Mouse (Mus musculus): ENCODE results near the gene Muc3a.
A peak's percentile ranks its signal among the peaks of the same experiment; 100 is the strongest.

The Muc3a gene

DNA sequence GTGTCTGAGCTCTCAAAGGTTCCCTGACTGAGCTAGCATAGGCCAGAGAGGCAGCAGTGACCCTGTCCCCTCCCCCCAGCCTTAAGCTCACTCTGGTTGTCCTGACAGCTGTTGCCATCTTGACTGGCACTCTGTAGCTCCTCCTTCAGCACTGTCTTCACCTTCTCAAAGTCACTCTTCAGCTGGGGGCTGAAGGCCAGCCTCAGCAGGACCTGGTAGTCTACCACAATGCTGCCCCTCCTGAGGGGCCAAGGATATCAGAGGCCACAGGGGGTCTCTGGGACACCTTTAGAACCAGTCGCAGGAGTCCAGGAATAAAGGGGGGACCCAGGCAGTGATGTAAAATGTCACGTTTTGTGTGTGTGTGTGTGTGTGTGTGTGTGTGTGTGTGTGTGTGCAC lies at the start of gene Muc3a:
Gene Muc3a, minus strand, starts transcription at position 101 of the 400 bp plus-strand sequence.
- no peak for DNase-seq (ENCODE audit: low spot score in 2 of 2)

DNA sequence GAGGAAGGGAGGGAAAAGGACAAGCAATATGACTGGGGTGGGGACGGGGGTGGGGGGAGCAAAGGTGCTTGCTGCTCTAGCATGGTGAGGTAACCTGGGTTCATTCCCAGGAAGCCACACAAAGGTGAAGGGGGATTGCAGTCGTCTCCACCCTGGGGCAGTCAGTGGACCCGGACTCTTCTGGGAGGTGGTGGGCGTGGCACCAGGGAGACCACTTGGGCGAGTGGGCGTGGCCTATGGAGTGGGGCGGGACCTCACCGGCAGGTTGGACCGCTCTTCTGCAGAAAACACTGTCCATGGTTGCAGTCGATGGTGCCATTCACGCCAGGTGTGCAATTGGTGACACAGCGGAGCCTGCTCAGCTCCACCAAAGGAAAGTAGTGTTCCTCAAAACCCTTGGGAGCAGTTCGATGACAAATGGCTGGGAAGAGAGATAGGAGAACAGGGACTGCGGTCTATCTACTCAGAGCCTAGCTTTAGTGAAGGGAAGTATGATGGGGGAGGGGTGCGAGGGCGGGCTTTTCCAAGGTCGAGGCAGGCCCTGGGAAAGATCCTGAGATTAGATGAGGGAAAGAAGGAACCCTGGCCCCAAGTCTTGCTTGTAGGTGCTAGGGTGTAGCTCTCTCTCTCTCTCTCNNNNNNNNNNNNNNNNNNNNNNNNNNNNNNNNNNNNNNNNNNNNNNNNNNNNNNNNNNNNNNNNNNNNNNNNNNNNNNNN lies 917 bp downstream of the Muc3a start:
- no peak for DNase-seq (ENCODE audit: low spot score in 2 of 2)

DNA sequence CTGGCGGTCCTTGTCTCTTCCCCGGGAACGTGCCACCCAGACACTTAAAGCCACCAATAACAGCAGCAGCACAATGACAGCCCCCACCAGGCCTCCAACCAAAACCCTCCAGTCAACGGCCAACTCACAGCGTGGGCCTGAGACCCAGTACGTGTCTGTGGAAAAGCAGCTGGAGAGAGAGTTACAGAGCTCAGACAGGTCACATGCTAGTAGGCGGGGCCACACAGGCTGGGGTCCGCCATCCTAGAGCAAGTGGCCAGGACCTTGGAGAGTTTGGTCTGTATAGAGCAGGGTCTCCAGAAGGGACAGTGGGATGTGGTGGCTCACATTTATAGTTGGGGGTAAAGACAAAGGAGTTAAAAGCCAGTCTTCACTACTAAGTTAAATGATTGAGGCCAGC lies 1.5 kb downstream of the Muc3a start:
- DNase-seq (ENCODE audit: low spot score in 2 of 2) = no peak

DNA sequence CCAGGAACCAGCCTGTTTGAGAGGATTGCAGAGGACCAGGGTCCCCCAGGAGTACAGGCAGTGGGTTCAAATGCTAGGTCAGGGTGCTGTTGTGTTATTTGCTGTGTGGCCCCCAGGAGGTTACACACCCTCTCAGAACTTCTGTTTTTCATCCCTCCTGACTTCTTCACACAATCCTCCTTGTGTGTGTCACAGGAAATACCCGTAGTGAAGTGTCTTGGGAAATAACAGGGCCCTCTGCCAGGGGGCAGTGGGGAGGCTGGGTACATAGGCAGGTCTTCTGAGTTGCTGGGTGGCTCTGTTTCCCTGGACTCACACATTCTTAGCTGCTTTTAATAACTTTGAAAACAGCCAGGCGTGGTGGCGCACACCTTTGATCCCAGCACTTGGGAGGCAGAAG lies 6.9 kb downstream of the Muc3a start:
- DNase-seq (ENCODE audit: low spot score in 2 of 2) = no peak

DNA sequence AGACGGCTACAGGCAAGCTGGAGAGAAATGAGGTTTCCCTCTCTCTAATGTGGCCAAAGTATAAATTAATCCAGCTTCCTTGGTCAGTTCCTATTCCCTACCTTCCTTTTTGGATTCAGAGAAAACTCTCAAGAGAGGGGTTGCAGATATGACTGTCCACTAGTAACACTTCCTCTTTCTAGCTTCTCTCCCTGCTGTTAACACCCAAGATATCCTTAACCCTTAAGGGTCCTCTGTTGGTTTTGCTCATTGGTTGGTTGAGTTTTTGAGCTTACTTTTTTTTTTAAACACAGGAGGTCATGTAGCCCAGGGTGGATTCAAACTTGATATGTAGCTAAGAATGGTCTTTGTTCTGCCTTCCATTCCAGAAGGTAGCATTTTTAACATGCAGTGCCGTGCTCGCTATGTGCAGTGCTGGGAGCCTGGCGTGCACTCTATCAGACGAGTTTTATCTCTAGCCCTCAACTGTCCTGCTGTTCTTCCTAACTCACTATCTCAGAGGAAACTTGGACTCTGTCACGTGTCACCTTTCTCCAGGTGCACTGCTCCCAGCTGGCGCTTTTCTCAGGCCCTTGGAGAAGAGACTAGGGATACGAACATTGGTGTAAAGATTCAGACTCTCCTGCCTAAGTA lies 17.6 kb downstream of the Muc3a start:
- DNase-seq (ENCODE audit: low spot score in 2 of 2) = no peak

DNA sequence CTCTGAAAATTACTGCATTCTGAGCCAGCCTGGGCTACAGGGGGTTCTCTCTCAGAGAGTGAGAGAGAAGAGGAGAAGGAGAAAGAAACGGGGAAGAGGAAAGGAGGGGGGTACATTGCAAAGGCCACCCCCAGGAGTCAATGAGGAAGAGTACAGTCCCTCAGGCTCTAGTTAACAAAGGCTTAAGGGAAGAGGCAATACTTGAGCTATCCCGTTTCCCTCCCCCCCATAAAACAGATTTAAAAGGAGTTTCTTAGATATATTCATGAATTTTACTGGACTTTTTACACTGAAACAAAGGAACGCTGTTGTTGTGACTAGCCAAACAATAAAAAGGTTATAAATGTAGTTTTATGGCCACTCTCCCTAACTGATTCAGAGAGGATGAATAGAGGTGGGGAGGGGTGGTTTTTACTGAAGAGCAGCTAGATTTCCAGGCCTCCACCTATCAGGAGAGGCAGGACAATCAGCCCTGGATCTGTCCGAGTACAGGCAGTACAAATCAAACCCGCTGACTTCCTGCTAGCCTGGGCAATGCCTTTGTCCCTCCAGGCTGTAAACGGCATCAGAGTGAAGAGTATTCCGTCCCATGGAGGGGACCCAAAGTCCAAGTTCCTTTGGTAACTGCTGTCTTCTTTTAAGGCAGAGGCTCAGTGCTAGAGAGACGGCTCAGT lies 18.8 kb downstream of the Muc3a start:
- DNase-seq (ENCODE audit: low spot score in 2 of 2) = no peak

DNA sequence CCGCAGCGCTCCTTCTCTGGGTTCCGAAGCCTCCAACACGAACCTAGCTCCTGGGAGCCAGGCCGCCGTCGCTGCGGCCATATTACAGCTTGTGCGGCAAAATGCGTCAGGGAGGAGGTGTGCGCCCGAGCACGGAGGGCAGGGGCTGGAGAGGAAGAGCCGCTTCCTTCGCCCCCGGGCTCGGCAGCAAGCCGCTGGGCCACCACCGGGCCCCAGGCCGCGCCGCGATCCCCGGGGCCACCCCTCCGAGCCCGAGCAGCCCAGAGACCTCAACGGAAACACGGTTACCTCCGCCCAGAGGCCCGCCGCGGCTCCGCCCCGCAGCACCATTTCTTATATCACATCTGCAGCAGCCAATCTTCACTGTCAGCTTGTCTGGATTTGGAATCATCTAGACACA lies 22.9 kb downstream of the Muc3a start:
- peak; percentile 23 to 30 for DNase-seq (ENCODE audit: low spot score in 2 of 2)

DNA sequence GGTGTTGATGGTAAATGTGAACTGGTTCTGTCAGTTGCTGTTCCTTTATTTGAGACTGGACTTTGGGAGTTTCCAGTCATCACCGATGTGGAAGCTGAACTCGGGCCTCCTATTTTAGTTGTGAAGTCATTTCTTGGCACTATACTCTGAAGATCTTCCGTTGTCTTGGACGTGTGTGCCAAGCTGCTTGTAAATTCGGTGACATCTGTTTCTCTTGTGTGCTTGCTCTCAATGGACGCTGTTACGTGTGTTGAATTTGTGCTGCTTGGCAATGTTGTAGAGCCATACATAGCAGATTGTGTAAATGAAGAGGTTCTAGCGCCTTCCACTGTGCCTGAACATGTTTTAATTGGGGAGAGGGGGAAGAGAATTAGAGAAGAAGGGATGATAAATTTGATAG lies 26.8 kb downstream of the Muc3a start:
- DNase-seq (ENCODE audit: low spot score in 2 of 2) = no peak

DNA sequence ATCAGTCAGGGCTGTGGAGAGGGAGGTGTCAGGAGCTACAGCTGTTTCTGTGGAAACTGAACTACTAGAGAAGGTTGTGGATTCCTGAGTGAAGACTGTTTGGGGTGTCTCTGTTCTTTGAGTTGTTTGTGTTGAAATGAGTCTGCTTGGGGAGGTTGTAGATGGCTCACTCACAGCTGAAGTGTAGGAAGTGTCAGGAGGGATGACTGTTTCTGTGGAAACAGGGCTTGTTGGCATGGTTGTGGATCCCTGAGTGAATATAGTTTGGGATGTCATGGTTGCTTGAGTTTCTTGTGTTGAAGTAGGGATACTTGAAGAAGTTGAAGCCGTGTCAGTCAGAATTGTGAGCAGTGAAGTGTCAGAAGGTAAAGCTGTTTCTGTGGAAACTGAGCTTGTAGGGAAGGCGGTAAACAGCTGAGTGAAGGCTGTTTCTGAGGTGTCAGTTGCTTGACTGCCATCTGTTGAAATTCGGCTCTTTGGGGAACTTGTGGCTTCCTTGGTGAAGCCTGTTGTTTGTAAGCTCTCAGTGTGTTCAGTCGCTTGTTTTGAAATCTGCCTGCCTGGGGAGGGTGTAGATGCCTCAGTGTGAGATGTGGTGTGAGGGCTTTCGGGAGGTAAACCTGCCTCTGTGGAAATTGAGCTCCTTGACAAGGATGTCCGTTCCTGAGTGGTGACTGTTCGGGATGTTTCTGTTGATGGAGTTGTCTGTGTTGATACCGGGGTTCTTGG lies 32.4 kb downstream of the Muc3a start:
- DNase-seq (ENCODE audit: low spot score in 2 of 2) = peak in 1 of 2 experiments; percentile 6

DNA sequence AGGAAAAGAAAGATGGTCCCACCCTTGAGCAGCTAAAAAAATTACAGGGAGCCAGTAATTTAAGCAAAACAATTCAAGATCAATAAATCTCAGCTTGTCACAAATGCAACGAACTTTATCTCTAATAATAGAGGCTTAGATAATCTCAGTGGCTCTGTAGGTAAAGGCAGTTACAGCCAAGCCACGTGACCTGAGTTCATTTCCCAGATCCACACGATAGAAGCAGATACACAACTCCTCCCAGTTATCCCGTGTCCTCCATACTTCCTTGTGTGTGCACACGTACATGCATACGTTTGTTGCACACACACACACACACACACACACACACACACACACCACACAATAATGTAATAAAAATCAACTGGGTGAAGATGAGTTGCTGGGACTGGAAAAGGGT lies 38.2 kb downstream of the Muc3a start:
- DNase-seq (ENCODE audit: low spot score in 2 of 2) = no peak

DNA sequence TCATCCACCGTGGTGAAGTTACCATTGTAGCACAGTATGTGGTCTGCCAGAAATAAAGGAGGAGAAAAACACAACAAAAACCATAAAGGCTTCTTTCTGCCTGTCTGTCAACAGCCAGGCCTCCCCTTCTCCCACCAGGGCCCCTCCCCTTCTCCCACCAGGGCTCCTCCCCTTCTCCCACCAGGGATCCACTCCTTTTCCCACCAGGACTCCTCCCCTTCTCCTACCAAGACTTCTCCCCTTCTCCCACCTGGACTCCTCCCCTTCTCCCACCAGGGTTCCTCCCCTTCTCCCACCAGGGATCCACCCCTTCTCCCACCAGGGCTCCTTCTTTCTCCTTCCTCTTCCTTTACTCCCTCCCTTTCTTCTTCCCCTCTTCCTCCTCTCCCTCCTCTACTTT lies 39.6 kb downstream of the Muc3a start:
- no peak for DNase-seq (ENCODE audit: low spot score in 2 of 2)

DNA sequence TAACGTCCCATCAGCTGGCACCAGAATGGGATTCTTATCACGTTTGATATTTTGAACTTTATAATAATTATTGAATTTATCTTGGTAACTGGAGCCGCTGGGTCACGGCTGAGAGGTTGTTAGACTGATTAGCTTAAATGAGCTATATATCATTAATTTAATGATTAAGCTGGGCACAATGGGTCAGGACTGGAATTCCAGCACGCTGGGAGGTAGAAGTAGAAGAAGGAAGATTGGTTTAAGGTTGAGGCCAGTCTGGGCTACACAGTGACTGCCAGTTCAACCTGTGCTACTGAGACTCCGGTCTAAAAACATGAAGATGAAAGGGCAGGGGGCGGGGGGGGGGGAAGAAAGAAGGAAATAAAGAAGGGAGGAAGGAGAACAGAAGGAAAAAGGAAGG lies 40.7 kb downstream of the Muc3a start:
- DNase-seq (ENCODE audit: low spot score in 2 of 2) = no peak

DNA sequence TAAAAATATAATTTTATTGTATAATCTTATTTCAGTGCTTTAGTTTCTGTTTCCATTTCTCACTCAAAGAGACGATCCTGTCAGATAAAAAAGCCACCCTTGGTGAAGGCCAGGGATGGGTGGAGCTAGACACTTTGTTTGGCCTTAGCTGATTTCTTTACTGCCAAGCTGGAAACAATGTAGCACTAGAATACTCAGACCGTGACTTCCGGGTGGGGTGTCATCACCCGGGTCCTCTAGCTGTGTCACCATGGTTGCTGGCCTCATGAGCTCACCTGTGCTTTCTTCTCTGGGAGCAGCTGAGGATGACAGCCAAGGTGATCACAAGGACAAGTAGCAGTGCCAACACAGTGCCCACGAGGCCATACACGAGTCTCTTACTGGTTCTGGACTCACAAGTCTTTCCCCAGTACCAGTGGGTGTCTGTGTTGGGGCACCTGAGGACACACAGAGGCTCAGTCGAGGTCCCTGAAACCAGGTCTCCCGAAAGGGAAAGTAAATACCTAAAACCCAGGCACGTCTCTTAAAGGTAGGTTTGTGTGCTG lies 41.3 kb downstream of the Muc3a start:
- no peak for DNase-seq (ENCODE audit: low spot score in 2 of 2)

DNA sequence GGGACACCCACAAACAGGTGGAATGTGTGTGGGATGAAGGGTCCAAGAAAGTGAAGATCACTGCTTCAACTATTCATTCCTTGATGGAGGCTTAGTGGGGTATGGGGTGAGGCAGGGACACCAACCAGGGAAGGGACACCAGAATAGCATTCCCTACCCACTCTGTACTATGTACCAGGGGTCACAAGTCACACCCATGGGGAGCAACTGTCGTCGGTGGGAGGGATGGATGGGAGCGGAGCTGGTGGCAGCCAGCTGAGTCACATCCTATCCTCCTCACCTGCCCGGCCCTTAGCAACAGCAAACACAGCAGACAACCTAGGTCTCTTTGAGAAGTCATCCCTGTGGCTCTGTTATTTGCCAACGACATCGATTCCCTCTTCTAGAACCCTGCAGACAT lies 44.6 kb downstream of the Muc3a start:
- no peak for DNase-seq (ENCODE audit: low spot score in 2 of 2)

DNA sequence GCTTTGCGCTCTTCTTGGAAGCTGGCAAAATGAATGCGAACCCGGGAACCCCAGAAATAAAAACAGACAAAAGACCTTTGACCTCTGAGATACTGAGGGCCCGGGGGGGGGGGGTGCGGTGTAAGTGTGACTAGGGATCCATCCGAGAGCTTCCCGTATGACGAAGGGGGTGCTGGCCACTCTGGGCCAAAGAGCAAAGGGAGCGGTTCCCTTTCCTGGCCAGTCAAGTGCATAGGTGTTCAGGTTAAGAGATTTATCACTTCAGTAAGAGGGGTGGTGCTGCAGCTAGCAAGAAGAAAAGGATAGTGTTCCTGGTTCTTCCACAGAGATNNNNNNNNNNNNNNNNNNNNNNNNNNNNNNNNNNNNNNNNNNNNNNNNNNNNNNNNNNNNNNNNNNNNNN lies 46.2 kb downstream of the Muc3a start:
- DNase-seq (ENCODE audit: low spot score in 2 of 2) = no peak

DNA sequence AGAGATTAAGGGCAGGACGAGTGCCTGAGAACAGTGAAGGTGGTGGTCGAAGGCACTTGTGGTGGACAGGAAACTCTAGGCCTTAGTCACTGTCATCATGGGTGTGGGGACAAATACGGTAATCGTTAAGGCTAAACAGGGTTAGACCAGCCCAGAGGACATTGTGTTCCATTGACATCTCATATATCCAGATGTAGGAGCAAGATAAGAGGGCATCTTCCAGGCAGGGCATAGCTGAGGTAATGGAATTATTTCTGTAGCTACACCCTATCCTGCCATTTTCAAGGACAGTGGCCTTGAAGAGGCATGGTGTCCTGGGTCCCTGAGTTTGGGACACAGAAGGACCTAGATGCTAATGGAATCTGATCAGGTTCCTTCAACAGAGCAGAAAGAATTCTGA lies 50.3 kb downstream of the Muc3a start:
- no peak for DNase-seq (ENCODE audit: low spot score in 2 of 2)

DNA sequence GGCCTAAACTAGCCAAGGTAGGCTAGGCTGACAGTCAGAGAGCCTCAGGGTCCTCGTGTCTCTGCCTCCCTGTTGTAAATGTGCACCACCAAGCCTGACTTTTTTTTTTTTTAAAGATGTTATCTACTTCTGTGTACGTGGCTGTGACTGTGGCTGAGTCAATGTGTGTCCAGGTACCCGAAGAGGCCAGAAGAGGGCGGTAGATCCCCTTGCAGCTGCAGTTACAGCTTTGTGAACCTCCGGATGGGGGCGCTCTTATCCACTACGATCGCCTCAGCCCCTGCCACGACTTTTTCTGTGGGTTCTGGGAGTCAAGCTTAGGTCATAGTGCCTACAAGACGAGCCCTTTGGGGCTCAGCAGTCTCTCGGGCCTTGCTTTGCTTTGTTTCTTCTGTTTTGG lies 52.7 kb downstream of the Muc3a start:
- DNase-seq (ENCODE audit: low spot score in 2 of 2) = peak; percentile 43 to 71
